Mouse (Mus musculus): ENCODE data around the gene Hdac4. TPM values are rescaled to one million over a fixed set of nuclear protein-coding genes. Genes with fewer than 3 reads are reported as not detected.

Gene Hdac4
- total RNA-seq, 4 experiments from 2014 or later = 79.8 to 118 (median 98.2) TPM

- no peak for DNase-seq (ENCODE audit: low spot score in 2 of 2)
Observed at GRCm38 (mm10) chr1:92179070-92179469, 16.4 kb downstream of the Hdac4 start.

- no peak for DNase-seq (ENCODE audit: low spot score in 2 of 2)
Observed at GRCm38 (mm10) chr1:92178021-92178895, 17.2 kb downstream of the Hdac4 start.

DNA sequence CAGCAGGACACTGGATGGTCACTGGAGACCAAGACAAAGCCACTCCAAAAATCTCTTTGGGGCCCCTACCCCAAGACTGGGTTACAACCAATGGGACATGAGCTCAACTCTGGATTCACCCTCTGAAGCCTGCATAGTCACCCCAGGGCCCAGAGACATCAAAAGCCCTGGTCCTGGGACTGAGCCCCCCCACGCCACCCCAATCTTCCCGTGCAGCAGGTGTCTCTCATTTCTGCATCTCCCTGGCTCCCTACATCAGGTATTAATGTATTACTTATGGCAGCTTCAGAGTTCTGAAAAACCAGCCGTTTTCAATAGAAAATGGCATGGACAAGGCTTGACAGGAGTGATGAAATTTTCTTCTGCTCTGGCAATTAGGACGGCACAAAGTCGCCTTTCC is 17.9 kb downstream of the Hdac4 start:
- DNase-seq (ENCODE audit: low spot score in 2 of 2) = no peak

DNA sequence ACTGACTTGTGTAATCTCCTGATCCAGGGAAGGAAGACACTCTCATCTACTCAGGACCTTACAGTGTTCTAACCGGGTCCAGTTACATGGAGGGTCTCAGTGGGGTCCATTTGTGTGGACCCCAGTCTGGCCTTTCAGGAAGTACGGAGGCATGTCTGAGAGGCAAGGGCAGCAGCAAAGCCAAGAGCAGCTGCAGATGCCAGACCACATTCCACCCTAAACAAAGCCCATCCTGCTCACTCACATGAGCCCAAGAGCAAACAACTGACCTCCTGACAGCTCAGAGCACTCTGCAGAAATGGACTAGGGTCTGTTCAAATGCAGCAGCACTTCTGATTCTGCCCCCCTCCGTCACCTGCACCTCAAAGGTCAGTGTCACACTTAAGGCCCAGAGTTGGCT is 18.3 kb downstream of the Hdac4 start:
- no peak for DNase-seq (ENCODE audit: low spot score in 2 of 2)

GRCm38 (mm10) chr1:92175266-92175665 is 20.2 kb downstream of the Hdac4 start:
- DNase-seq (ENCODE audit: low spot score in 2 of 2) = no peak

GRCm38 (mm10) chr1:92174898-92175255 is 20.6 kb downstream of the Hdac4 start:
- no peak for DNase-seq (ENCODE audit: low spot score in 2 of 2)

- no peak for DNase-seq (ENCODE audit: low spot score in 2 of 2)
Observed at GRCm38 (mm10) chr1:92174251-92174897, 21.1 kb downstream of the Hdac4 start.

DNA sequence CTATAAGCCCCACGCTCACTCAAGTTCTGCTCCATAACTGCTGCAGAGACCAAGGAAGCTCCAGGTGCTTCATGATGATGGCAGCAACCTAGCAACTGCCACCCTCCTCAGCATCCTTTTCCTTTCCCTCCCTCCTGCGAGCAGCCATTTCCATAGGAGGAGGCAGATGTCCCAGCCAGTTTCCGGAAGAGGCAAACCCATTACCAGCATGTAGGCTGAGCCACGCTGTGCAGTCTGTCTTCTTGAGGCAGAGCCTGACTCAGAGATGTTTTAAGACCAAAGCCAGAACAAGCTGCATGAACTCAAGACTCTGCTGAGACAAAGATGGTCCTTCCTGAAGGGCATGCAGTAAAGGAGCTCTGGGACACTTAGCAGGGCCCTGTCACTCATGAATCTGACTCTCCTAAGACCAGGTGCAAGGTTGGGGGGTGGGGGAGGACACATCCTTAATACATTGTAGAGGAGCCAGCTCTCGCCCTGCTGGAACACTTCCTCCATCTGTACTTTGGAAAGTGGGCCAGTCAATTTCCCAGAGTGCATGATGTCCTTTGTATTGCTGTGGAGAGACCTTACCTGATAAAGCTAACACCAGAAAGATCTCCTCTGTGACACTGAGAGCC is 24.8 kb downstream of the Hdac4 start:
- DNase-seq (ENCODE audit: low spot score in 2 of 2) = peak; percentile 45 to 54

DNA sequence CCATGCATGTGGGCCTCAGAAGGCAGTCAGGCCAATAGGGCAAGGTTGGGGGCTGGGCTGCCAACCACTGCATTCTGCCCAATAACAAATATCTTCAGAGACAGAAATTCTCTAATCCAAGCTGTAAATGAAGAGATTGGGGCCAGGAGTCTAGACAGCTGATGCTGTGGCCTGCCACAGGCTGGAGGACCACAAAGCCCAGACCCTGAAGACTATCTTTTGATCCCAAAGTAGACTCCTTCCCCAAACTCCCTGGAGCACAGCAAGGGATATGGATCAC is 25.8 kb downstream of the Hdac4 start:
- no peak for DNase-seq (ENCODE audit: low spot score in 2 of 2)

DNA sequence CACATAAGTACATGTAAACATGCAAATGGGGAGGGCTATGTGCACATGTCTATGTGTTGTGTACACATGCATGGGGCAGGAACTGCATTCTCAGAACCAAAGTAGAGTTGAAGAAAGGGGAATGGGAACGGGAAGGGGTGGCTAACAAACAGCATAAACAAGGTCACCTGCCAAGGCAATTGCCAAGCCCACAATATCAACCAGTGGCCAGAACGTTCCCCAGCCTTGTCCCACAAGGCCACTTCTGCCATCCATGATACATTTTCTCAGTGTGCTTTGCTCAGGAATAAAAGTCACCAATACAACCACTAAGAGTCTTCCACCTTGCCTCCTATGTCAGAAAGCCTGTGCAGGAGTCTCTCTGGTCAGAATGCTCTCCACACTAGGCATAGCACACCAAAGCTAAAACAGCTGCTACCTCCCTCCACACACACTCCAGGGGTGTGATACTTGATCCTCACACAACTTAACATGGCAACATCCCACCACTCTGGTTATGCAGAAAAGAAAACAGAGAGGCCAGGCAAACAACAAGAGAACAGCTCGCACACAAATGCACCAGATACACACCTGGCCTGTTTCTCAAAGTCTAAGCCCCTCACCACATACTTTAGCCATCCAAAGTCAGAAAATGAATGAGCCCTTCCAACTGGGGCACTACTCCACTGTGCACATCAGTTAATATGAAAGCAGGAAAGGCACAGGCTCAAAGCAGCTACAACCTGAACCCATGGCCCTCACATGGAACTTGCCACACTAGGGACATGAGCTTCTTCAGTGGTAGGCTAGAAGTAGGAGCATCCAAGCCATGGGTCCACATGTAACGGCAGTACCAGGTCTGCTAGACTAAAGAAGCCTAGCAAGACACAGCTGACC is 26.4 kb downstream of the Hdac4 start:
- no peak for DNase-seq (ENCODE audit: low spot score in 2 of 2)

DNA sequence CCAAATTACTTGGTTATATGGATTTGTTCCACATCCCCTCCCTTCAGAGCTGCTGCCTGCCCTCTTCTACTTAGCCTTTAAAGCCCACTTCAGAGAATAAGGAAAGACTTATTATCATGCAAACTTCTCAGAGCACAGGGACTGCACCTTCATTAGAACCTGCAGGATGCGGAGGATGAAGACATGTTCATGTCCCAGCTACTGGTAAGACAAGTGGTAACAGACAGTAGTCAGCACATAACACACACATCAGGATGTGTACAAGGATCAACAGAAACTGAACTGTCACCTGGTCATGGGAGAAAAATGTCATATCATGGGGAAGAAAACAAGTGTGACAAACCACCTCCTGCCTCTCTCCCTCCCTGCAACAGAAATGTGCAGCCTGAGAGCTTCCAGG is 31.6 kb downstream of the Hdac4 start:
- no peak for DNase-seq (ENCODE audit: low spot score in 2 of 2)

- no peak for DNase-seq (ENCODE audit: low spot score in 2 of 2)
Observed at GRCm38 (mm10) chr1:92159804-92160203, 35.7 kb downstream of the Hdac4 start.

DNA sequence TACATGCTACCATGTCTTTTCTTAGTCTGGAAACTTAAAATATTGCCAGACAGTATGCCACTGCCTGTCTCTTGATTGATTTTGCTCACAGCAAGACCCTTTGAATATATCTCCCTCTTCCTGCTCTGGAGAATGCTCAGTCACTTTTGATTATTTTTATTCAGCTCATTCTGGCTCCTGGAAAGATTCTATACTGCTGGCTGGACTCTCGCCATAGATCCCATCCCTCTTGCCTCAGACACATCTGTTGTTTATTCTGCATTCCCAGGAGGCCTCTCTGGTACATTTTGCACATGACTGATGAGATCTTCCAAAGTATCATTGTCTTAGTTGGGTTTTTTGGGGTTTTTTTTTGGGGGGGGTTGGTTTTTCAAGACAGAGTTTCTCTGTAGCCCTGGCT is 45.3 kb downstream of the Hdac4 start:
- no peak for DNase-seq (ENCODE audit: low spot score in 2 of 2)

DNA sequence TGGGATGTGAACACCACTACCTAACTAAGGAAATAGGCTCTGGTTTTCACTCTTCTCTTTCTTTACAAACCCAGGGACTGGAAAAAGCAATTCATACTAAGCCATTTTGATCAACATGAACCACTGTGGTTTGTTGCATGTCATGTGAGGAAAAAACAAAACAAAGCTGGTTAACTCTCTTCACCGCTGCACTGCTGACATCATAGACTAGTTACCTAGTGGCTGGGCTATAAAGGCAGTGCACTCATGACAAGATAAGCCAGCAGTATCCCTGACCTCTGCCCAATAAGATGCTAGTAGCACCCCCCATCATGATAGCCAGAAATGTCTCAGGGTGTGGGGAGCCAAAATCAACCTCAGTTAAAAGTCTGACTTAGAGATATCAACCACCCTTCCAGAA is 47.0 kb downstream of the Hdac4 start:
- no peak for DNase-seq (ENCODE audit: low spot score in 2 of 2)

DNA sequence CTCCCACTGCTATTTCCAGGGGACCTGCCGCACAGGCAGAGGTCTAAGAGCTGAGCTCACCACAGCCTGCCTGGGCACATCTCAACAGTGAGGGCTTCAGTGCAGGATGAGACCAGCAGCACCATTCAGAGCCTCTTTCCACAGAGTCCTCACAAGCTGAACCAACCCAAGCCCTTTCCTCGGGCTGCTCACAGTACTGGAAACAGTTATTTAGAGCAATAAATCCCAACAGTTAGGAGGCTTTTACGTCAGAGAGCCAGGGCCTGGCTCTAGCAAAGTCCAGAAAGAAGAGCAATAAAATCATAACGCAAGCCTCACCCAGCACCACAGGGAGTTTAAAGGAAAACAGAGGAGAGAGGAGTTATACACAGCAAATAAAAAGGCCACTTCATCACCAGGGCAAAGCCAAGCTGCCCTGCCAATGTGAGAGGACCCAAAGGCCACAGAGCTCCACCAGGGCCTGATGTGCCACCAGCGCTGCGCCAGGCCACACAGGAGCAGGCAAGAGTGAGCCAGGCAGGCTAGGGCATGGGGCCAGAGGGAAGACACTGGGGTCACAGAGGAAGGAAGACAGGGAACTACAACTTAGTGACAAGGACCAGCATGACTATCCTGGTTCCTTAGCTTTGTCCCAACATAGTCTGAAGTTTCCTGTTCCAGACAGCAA is 50.5 kb downstream of the Hdac4 start:
- DNase-seq (ENCODE audit: low spot score in 2 of 2) = no peak

DNA sequence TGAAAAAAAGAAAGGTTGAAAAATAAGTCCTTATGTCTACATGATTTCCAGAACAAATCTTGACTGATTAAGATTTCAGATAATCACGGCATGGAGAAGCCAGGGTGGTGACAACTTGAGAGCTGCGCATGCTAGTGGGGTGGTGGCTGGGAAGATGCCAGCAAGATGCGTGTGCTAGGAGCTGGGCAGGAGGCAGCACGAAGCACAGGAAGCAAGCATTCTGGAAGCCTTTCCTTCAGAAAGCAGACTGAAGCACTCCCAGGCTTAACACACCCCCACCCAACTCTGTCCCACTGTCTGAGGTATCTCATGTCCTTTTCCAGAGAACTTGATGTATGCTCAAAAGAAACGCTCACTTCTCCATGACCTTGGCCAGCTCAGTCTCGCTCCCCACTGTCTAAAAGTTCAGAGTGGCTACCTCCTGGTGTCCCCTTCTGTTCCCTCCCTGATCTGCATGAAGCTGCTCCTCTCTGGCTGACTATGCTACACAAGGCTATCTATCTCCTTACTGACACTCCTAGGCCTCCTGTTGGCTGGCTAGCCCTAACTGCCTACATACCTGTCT is 52.1 kb downstream of the Hdac4 start:
- peak; percentile 48 to 53 for DNase-seq (ENCODE audit: low spot score in 2 of 2)

DNA sequence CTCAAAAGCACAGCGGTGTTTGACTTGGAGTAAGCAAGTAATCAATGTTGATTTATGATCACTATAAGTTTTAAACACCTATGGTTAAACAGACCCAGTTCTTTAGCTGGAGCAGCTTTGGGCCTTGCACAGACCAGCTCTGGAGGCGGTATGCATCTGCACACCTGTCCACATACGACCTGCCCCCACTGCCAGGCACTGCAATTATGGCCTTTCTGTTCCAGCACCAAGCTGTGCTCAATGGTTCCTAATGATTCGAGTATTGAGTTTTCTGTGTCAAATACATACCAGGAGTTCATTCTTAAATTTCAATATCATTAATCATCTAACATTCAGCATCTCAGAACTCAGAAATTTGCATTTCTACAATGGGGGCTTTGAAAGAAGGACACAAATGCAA is 52.7 kb downstream of the Hdac4 start:
- DNase-seq (ENCODE audit: low spot score in 2 of 2) = no peak

DNA sequence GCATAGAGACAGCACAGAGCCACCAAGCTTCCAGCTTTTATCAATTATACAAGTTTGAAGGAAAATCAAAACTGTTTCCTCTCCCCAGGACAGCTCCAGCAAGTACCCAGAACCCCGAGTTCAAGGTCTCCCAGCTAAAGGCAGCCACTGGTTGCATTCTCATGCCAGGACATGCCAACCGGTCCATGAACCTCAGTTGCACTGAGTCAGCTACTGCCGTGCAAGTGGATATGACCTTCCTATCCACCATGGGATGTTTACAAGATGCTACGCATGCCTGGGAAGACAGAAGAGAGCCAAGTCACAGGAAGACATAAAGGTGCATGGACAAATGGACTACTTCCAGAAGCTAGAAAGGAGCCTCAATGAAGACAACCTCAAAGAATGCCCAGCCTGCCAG is 56.5 kb downstream of the Hdac4 start:
- no peak for DNase-seq (ENCODE audit: low spot score in 2 of 2)

DNA sequence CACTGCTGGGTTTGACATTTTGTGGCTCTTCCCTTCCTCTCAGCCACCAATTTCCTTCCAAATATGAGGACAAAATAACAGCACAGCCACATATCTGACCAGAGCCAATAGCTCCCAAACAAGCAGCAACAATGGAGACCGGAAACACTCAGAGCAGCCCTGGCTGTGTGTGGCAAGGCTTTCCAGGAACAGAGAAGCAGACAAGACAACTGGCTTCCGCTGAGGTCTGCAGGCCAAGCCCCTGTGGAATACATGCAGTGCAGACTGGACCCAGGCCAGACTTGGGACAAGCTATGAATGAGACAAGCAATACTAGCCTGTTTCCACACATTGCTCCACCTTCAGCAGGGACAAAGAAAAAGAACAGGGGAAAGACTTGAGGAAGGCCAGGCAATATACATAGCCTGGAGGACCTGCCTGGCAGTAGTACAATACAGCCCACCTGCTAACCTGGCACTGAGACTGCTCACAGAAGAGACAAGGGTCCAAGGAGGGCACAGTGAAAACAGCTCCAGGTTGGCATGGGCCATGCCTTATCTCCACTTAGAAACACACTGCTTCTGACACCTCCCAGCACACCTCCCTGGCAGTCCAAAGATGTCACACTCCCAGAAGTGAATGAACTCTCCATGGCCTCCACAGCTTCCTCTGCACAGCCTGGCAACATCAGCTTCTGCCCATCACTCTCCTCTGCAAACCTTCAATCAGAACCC is 58.2 kb downstream of the Hdac4 start:
- no peak for DNase-seq (ENCODE audit: low spot score in 2 of 2)

DNA sequence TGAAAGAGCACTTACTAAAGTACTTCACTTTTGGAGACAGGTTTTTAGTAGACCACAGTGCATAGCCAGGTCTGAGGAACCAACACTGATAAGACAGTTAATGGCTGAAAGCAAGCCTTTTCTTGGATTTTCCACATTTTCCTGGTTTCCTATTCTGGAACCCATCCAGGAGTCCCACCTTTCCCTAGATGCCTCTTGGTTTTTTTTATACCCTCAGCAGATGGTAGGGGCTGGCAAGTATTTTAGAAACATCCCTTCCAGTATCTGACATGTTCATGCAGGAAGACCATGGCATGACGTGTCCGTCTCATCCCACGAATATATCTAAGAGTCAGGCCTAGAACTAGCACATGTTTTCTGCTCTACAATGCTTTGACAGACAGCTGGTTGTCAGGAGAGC is 59.1 kb downstream of the Hdac4 start:
- DNase-seq (ENCODE audit: low spot score in 2 of 2) = no peak

All from layer of hippocampus, adult 8-10 months (tissue).